Mouse (Mus musculus) granulocyte monocyte progenitor cell, adult 5-6 weeks (primary cell): ENCODE data around the gene Car9. TPM values are rescaled to one million over a fixed set of nuclear protein-coding genes. Genes with fewer than 3 reads are reported as not detected.

ENCODE experiments used
- ATAC-seq: replicated peaks from 2 replicates; pipeline ENCODE4 v1.8.0; 2016; ENCODE audit warnings: mild to moderate bottlenecking, moderate TSS enrichment, inconsistent platforms; ENCODE audit not compliant: poor library complexity, severe bottlenecking
- total RNA-seq, 2 experiments: library from RNA; stranded (forward) in 1 of 2; stranded (reverse) in 1 of 2; fragments of 200-712, 200-1000 nt in 1 of 2; fragments of >200 nt in 1 of 2; fragmentation: Nextera tagmentation in 1 of 2; gene quantifications; 2 replicates each; pipeline ENCODE4 v1.2.3; 2014 to 2017

Car9 gene
- total RNA-seq, 2 experiments from 2014 or later = 7.6 to 16.9 TPM

DNA sequence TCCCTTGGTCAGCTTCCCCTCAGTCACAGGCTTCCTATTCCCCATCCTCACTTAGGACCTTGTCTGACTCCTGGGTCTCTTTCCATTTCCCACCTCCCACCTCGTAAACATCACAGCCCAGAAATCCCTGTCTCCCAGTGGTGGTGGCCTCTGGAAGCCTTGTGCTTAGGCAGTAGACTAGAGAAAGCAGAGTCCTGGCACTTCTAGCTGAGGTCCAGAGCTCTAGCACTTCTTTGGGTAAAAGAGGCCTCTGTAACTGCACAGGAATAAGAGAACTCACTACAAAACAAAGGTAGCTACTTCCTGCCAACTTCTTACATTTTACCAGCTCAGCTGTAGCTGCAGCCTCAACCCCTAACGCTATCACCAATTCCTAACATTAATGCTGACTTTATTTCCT lies 54.2 kb downstream of the Car9 start:
- no peak for ATAC-seq

DNA sequence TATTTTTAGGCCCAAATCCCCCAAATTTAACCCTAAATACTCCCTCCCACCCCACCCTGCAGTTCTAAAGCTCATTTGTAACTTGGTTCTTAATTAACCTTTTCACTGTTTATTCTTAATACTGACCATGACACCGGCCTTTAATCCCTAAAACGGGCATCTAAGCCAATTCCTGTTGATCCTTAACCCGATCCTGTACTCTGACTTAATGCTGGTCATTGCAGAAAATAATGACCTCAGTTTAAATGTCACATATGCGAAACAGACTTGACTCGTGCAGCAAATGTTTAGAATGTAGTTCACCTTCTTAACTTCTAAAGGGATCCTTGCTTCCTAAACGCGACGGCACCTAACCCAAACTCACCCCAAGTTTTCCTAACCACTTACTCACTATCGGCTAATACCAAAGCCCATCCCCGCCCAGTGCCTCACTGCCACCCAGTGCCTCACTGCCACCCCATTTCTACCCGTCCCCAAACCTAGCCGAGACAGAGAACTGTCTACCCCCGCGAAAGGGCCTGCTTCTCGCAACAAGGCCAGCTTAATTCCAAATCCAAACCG lies 54.8 kb downstream of the Car9 start:
- no peak for ATAC-seq

DNA sequence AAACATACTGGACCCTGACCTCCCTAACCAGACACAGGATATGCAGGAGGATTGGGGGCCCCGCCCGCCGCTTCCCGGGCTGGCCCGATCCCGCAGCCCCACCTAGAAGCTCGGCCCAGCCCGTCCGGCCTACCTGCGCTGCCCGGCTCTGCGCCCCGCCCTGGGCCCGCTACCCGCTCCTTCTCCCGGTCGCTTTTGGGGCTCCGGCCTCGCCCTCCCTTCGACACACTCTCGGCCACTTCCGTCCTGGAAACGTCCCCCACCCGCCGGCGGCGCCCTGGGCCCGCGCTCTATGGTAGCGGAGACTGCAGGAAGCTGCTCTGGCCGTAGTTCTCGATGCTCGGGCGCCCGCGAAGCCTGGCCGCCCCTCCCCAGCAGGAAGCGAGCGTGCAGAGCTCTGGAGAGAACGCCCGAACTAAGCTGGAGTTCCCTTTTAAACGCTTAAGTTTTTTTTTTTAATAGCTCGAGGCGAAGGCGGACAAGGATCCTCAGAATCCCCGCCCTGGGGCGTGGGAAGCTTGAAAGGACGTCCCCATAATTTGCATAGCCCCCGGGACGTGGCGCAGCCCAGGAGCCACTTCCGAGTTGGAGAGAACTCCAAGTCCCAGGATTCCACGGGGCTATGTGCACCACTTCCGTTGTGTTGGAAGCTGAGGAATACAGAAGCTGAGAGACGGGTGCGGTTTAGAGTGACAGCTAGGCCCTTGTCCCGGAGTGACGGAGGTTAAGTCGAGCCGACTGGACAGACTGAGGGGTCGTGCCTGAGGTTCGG lies 55.4 kb downstream of the Car9 start, which contains the start of the genes Creb3 and Tln1:
Gene Creb3, plus strand, starts transcription at position 336 of the 772 bp plus-strand sequence.
Gene Tln1, minus strand, starts transcription at position 695 of the 772 bp plus-strand sequence.
- peak; percentile 72 for ATAC-seq

DNA sequence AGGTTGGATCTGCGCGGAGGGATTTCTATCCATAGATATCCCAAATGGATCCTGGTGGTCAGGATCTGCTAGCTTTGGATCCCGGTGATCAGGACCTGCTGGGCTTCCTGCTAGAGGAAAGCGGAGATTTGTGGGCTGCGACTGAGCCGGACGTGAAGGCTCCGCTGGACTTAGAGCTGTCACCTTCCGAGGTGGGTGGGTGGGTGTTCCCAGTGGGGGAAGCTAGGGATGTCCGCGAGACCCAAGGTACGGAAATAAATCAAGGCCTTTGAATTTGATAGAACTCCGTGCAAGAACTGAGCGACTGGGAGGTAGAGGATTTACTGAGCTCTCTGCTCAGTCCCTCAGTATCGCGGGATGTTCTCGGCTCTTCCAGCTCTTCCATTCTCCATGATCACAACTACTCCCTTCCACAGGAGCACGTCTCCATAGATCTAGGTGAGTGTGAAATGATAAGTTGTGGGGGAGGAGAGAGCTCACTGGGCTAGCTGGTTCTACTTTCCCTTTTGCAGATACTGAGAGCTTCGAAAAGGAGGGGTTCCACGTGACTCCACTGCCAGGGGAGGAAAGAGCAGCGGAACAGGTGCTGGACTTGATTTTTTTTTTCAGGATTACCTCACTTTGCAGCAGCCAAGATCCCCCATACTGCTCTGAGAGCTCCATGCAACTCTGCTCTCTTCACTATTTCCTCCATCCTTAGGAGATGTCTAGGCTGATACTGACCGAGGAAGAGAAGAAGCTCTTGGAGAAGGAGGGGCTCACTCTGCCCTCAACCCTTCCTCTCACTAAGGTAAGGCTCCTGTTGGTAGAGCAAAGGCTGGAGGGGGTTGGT lies 56.2 kb downstream of the Car9 start:
- no peak for ATAC-seq

Other genes with a start within 250 kb of the Car9 start
- gene Atp8b5, start 239.8 kb upstream of the Car9 start, total RNA-seq (2014; fragmentation: Nextera tagmentation) = 0.21 TPM in 1 of 2 replicates, not detected in the other
- 0.05 TPM in 1 of 2 replicates, not detected in the other for gene Atp8b5, start 239.8 kb upstream of the Car9 start, total RNA-seq (2017)
- gene Rusc2, start 125.0 kb upstream of the Car9 start, total RNA-seq (2014; fragmentation: Nextera tagmentation) = 1.3 and 2.9 TPM in 2 replicates
- gene Rusc2, start 125.0 kb upstream of the Car9 start, total RNA-seq (2017) = 1.7 and 1.9 TPM in 2 replicates
- not detected in 2 replicates for gene Fam166b, start 77.8 kb upstream of the Car9 start, total RNA-seq (2014; fragmentation: Nextera tagmentation)
- not detected in 2 replicates for gene Fam166b, start 77.8 kb upstream of the Car9 start, total RNA-seq (2017)
- 6.9 and 24.2 TPM in 2 replicates for gene Tesk1, start 65.0 kb upstream of the Car9 start, total RNA-seq (2014; fragmentation: Nextera tagmentation)
- gene Tesk1, start 65.0 kb upstream of the Car9 start, total RNA-seq (2017) = 5.9 and 7.4 TPM in 2 replicates
- gene Cd72, start 52.3 kb upstream of the Car9 start, total RNA-seq (2014; fragmentation: Nextera tagmentation) = 7.7 and 11.1 TPM in 2 replicates
- 7.0 and 9.1 TPM in 2 replicates for gene Cd72, start 52.3 kb upstream of the Car9 start, total RNA-seq (2017)
- gene Sit1, start 23.2 kb upstream of the Car9 start, total RNA-seq (2014; fragmentation: Nextera tagmentation) = not detected in 2 replicates
- not detected in 2 replicates for gene Sit1, start 23.2 kb upstream of the Car9 start, total RNA-seq (2017)
- gene Ccdc107, start 14.1 kb upstream of the Car9 start, total RNA-seq (2014; fragmentation: Nextera tagmentation) = 28.2 and 44.7 TPM in 2 replicates
- gene Ccdc107, start 14.1 kb upstream of the Car9 start, total RNA-seq (2017) = 48.0 and 56.1 TPM in 2 replicates
- 52.0 and 55.5 TPM in 2 replicates for gene Arhgef39, start 7.3 kb upstream of the Car9 start, total RNA-seq (2014; fragmentation: Nextera tagmentation)
- 63.7 and 81.2 TPM in 2 replicates for gene Arhgef39, start 7.3 kb upstream of the Car9 start, total RNA-seq (2017)
- 1.6 and 3.8 TPM in 2 replicates for gene Tpm2, start 16.8 kb downstream of the Car9 start, total RNA-seq (2014; fragmentation: Nextera tagmentation)
- 2.5 and 5.2 TPM in 2 replicates for gene Tpm2, start 16.8 kb downstream of the Car9 start, total RNA-seq (2017)
- gene Creb3, start 55.4 kb downstream of the Car9 start, total RNA-seq (2014; fragmentation: Nextera tagmentation) = 10.5 and 13.4 TPM in 2 replicates
- gene Creb3, start 55.4 kb downstream of the Car9 start, total RNA-seq (2017) = 24.9 and 25.7 TPM in 2 replicates
- gene Tln1, start 55.7 kb downstream of the Car9 start, total RNA-seq (2014; fragmentation: Nextera tagmentation) = 167 and 198 TPM in 2 replicates
- 251 and 299 TPM in 2 replicates for gene Tln1, start 55.7 kb downstream of the Car9 start, total RNA-seq (2017)
- 28.1 and 30.8 TPM in 2 replicates for gene Rgp1, start 71.7 kb downstream of the Car9 start, total RNA-seq (2014; fragmentation: Nextera tagmentation)
- gene Rgp1, start 71.7 kb downstream of the Car9 start, total RNA-seq (2017) = 9.9 and 10.9 TPM in 2 replicates
- 10.6 and 19.0 TPM in 2 replicates for gene Gba2, start 71.9 kb downstream of the Car9 start, total RNA-seq (2014; fragmentation: Nextera tagmentation)
- 7.8 and 8.4 TPM in 2 replicates for gene Gba2, start 71.9 kb downstream of the Car9 start, total RNA-seq (2017)
- not detected in 2 replicates for gene Msmp, start 77.5 kb downstream of the Car9 start, total RNA-seq (2014; fragmentation: Nextera tagmentation)
- not detected in 2 replicates for gene Msmp, start 77.5 kb downstream of the Car9 start, total RNA-seq (2017)
- gene Npr2, start 125.0 kb downstream of the Car9 start, total RNA-seq (2014; fragmentation: Nextera tagmentation) = 0.64 TPM in 1 of 2 replicates, not detected in the other
- 0.31 and 0.56 TPM in 2 replicates for gene Npr2, start 125.0 kb downstream of the Car9 start, total RNA-seq (2017)
- 1.3 TPM in 1 of 2 replicates, not detected in the other for gene Spag8, start 146.6 kb downstream of the Car9 start, total RNA-seq (2014; fragmentation: Nextera tagmentation)
- gene Spag8, start 146.6 kb downstream of the Car9 start, total RNA-seq (2017) = not detected in 2 replicates
- gene Hint2, start 149.5 kb downstream of the Car9 start, total RNA-seq (2014; fragmentation: Nextera tagmentation) = 58.6 and 78.3 TPM in 2 replicates
- 55.1 and 63.3 TPM in 2 replicates for gene Hint2, start 149.5 kb downstream of the Car9 start, total RNA-seq (2017)
- 1.9 and 4.9 TPM in 2 replicates for gene Tmem8b, start 162.0 kb downstream of the Car9 start, total RNA-seq (2014; fragmentation: Nextera tagmentation)
- gene Tmem8b, start 162.0 kb downstream of the Car9 start, total RNA-seq (2017) = 0.46 and 0.52 TPM in 2 replicates
- not detected in 2 replicates for gene Fam221b, start 162.2 kb downstream of the Car9 start, total RNA-seq (2014; fragmentation: Nextera tagmentation)
- 0.34 and 0.36 TPM in 2 replicates for gene Fam221b, start 162.2 kb downstream of the Car9 start, total RNA-seq (2017)
- gene Olfr70, start 193.8 kb downstream of the Car9 start, total RNA-seq (2014; fragmentation: Nextera tagmentation) = not detected in 2 replicates
- gene Olfr70, start 193.8 kb downstream of the Car9 start, total RNA-seq (2017) = not detected in 2 replicates
- gene Olfr71, start 203.3 kb downstream of the Car9 start, total RNA-seq (2014; fragmentation: Nextera tagmentation) = not detected in 2 replicates
- gene Olfr71, start 203.3 kb downstream of the Car9 start, total RNA-seq (2017) = not detected in 2 replicates
- gene Hrct1, start 220.2 kb downstream of the Car9 start, total RNA-seq (2014; fragmentation: Nextera tagmentation) = not detected in 2 replicates
- not detected in 2 replicates for gene Hrct1, start 220.2 kb downstream of the Car9 start, total RNA-seq (2017)
- gene Spaar, start 223.1 kb downstream of the Car9 start, total RNA-seq (2014; fragmentation: Nextera tagmentation) = not detected in 2 replicates
- gene Spaar, start 223.1 kb downstream of the Car9 start, total RNA-seq (2017) = not detected in 2 replicates